Mouse (Mus musculus) adipocyte (in vitro differentiated cells): ENCODE measurements around the gene Sumo1.

Experiments
- DNase-seq: peaks from one replicate; pipeline ENCODE4 v3.0.0-alpha.2; 2016; ENCODE audit warnings: low spot score

The Sumo1 gene

GRCm38 (mm10) chr1:59549036-59549675 lies 121.5 kb downstream of the Sumo1 start:
- no peak for DNase-seq

GRCm38 (mm10) chr1:59548486-59548885 lies 122.1 kb downstream of the Sumo1 start:
- DNase-seq = no peak

GRCm38 (mm10) chr1:59543911-59544310 lies 126.7 kb downstream of the Sumo1 start:
- no peak for DNase-seq

- DNase-seq = no peak
Measured at GRCm38 (mm10) chr1:59542231-59542630, 128.4 kb downstream of the Sumo1 start.

- no peak for DNase-seq
Measured at GRCm38 (mm10) chr1:59541271-59542020, 129.2 kb downstream of the Sumo1 start.

- no peak for DNase-seq
Measured at GRCm38 (mm10) chr1:59540537-59541148, 130.0 kb downstream of the Sumo1 start.

- no peak for DNase-seq
Measured at GRCm38 (mm10) chr1:59538381-59538780, 132.3 kb downstream of the Sumo1 start.
